Mouse (Mus musculus) right cerebral cortex, postnatal 4 days (tissue): ENCODE measurements around the gene Ezh1.

Experiments used
- DNase-seq: peaks from one replicate; pipeline ENCODE4 v3.0.0-alpha.2; 2022

Ezh1 gene

DNA sequence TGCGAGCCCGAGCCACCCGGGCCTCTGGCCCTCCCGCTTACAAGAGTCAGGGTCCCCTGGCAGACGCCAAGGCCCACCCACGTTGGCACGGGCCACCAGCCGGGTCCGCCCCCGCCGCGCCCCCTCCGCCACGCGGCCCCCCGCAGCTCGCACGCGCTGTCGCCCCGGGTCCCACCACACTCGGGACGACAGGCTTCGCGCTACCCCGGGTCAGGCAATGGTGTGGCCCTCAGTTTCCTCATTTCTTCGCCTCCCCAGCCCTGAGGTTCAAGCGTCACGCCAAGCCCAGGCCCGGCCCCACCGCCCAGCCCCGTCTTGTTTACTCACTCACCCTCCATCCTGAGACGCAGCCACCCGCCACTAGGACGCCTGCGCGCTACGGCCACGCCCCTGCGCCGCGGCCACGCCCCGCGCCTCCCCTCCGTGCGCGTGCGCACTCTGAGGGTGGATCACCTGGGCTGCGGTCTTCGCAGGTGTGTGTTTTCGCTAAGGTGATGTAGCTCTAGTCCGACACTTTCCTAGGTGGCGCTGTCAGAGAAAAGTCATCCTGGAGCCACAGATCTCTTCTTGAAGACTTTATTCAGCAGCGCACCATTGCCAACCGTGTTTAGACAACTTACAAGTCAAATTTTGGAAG lies at the start of gene Ezh1:
TSS of gene Ezh1 (minus strand) at position 399 of the 637 bp plus-strand sequence.
- DNase-seq = peak; percentile 80

DNA sequence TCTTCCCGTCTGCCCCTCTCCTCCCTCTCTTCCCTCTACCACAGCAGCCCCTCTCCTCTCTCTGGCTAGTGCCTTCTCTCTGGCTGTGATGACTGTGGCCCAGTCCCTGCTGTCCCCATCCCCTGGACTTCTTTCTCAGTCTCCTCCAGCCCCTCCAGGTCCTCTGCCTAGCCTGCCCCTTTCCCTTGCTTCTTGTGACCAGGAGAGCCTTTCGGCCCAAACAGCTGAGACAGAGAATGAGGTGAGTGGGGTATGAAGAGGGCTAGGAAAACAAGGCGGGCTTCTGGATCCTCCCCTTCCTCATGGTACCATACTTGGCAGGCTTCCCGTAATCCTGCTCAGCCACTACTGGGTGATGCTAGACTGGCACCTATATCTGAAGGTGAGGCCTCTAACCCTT lies 49.0 kb upstream of the Ezh1 start:
- no peak for DNase-seq

DNA sequence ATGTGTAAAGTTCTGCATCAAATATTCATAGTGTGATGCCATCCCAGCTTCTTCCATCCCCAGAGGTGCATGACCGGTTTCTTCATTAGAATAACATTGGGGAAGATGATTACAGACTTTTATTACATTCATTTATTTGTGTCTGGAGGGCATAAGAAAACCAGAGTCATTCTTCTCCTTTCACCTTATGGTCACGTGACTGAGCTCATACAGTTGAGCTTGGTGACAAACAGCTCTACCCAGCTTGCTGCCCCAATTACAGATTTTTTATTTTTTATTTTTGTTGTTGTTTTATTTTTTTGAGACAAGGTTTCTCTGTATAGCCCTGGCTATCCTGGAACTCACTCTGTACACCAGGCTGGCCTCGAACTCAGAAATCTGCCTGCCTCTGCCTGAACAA lies 46.2 kb upstream of the Ezh1 start:
- DNase-seq = no peak

DNA sequence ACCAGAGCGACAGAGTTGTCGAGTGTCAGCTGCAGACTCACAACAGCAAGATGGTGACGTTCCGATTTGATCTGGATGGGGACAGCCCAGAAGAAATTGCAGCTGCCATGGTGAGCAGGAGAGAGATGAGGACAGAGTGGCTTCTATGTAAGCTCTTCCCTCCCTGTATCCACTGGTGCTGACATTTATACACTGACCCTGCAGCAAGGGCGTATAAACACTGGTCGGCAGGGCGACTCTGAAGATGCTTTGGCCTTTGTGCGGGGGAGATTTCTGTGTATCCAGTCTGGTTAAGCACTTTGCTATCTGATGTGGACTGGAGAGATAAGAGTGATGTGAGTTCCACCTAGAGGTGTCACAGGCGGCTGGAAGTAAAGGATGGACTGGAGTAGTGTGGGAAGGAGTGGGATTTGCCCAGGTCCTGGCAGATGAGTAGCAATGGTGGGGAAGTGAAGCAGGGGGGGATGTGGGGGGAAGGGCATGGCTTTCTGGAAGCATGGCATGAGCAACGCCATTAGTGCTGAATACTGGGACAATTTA lies 43.4 kb upstream of the Ezh1 start:
- DNase-seq = no peak

DNA sequence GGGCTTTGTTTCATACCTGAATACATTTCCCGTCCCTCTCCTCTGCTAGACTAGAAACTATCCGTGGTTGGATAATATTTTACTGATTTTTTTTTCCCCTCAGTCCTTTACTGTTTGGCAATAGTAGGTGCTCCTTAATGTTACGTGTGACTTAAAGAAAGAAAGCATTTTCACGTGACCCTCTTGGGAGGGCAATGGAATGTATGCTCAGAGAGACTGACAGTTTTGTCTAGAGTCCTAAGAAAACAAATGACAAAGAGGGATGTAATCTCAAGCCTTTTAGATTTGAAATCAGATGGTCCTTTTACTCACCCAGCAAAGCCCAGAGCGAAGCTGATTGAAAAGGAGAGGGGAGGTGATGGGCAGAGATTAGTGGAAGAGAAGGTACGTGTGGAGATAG lies 39.6 kb upstream of the Ezh1 start:
- DNase-seq = no peak

DNA sequence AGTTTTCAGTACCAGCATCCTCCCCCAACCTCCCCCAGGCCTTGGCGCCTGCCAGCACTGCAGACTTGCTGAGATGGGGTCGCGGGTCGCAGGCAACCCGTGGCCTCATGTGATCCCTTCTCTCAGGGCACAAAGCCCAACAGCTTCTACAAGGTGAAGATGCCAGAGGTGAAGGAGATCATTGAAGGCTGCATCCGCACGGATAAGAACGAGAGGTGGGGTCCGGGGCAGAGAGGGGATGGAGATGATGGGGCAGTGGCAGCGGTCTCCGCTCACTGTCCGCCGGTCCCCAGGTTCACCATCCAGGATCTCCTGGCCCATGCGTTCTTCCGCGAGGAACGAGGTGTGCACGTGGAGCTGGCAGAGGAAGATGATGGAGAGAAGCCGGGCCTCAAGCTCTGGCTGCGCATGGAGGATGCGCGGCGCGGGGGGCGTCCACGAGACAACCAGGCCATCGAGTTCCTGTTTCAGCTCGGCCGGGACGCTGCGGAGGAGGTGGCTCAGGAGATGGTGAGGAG lies 38.8 kb upstream of the Ezh1 start:
- no peak for DNase-seq

DNA sequence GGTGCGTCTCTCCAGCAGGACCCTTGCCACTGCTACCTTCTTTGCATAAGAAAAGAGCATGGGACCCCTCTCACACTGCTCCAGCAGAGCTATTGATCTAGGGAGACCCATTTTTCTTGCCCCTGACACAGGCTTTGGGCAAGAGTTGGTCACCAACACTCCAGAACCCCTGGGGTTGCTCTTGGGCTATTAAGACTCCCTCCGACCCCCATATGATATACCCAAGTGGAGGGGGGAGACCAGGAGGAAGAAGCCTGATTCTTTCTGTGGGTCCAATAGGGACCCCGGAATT lies 37.7 kb upstream of the Ezh1 start:
- no peak for DNase-seq

DNA sequence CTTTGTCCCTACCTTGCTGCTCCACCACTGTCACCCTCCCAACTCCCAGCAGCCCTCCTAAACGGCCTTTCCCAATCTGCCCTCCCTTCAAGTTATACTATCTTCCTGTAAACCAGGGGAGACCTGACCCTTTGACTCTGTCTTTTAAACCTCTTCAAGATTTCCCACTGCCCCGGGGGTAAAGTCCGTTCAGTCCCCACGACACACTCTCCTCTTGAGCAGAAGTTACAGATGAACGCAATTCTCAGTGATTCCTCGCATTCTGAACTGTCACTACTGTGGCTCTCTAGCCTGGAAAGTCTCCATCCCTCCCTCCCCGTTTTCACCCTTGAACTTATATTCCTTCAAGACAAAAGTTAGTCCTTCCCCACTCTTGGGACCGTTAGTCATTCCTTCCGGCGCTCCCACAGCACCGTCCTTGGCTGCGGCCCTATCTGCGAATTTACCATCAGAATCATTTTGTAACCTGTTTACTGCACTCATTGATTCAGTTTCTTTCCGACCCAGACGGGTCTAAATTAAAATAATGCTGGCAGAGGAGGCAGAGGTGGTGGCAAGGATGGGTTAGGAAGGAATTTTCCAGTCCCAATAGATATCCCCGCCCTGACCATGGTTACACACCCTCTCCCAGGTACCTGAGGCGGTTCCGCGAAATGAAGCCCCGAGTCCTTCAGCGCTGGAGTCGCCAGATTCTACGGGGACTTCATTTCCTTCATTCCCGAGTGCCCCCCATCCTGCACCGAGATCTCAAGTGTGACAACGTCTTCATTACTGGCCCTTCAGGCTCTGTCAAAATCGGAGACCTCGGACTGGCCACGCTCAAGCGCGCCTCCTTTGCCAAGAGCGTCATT lies 37.1 kb upstream of the Ezh1 start:
- no peak for DNase-seq

DNA sequence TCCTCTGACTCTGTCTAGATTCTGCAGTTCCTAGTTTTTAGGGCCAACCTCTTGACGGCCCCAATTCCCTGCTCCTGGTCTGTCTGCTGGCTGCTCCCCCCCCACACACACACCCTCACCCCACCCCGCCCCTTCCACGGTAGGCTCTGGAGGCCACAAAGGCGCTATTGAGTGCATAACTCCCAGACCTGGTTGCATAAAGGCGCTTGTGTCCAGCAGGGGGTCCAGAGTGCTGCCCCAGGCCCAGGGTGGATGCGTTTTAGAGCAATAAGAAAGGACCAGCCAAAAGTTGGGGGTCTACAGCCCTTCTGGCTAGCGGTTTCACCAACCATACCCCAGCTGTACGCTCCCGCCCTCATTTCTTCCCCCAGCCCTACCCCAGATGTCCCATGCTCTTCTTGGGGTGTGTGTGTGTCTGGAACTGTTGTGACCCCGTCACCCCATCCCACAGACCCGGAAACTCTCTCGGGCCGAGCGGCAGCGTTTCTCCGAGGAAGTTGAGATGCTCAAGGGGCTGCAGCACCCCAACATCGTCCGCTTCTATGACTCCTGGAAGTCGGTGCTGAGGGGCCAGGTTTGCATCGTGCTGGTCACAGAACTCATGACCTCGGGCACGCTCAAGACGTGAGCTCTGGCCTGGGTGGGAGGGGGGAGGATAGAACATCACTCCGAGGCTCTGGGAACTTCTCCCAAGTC lies 36.2 kb upstream of the Ezh1 start:
- no peak for DNase-seq

DNA sequence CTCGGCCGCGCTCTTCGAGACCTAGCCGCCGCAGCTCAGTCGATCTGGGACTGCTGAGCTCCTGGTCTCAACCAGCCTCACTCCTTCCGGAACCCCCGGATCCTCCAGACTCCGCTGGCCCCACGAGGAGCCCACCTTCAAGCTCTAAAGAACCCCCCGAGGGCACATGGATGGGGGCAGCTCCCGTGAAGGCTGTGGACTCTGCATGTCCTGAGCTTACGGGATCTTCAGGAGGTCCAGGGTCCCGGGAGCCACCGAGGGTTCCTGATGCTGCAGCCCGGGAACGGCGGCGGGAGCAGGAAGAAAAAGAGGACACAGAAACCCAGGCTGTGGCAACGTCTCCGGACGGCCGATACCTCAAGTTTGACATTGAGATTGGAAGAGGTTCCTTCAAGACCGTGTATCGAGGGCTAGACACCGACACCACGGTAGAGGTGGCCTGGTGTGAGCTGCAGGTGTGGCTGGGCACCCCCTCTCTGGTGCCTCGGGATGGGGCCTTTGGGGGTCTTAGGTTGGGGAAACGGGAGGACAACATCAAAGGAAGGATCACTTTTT lies 34.6 kb upstream of the Ezh1 start:
- no peak for DNase-seq

DNA sequence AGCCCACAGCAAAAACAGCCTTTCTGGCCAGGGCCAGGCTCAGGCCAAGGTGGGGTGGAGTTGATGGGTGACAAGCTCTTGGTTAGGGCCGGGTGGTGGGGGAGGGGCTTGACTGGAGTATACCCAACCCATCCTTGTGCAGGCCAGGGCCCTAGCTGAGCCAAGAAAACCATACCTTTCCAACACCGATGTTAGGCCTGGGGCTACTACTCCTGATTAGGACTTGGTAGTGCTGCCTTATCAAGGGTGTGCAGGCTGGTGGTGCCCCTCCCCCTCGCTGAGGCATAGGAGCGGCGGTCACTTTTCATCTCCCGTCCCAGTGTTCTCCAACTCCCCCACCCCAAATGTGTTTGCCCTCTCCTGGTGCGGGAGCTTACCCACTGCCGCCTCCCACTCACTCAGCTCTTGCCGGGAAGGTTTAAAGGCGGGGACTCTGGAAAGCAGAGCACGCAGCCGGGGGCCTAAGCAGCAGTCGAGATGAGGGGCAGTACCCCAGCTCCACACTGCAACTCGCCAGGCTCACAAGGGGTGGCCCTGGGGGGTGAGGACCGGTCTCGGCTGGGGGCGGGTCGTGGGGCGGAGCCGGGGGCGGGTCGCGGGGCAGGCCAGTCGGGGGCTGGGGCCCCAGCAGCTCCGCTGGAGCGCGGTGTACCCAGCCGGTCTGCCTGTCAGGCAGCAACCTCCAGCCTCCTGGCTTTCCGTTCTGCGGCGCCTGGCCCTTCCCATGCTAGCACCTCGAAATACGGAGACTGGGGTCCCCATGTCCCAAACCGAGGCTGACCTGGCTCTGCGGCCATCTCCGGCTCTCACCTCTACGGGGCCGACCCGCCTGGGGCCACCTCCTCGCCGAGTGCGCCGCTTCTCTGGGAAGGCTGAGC lies 33.9 kb upstream of the Ezh1 start, which contains the start of gene Wnk4:
TSS of gene Wnk4 (plus strand) at position 620 of the 878 bp plus-strand sequence.
- DNase-seq = peak; percentile 49

DNA sequence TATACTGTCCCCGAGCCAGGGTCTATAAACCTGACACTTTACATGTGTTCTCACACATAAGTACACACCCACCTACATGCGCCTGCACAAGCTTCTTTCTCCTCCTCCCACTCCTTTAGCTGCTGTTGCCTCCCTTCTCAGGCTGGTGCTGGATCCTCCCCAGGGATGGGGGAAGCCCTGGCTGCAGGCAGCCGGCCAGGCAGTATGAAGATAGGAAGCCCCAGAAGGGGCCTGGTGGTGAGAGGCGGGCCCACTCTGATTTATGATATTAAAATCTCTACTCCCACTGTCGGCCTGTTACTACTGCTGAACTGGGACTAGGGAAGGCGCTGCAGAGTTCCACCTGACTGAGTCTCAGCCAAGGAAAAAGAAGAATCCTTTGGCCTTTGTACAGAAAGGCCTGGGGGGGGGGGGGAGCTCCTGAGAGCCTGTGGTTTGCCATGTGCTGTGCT lies 33.0 kb upstream of the Ezh1 start:
- no peak for DNase-seq

DNA sequence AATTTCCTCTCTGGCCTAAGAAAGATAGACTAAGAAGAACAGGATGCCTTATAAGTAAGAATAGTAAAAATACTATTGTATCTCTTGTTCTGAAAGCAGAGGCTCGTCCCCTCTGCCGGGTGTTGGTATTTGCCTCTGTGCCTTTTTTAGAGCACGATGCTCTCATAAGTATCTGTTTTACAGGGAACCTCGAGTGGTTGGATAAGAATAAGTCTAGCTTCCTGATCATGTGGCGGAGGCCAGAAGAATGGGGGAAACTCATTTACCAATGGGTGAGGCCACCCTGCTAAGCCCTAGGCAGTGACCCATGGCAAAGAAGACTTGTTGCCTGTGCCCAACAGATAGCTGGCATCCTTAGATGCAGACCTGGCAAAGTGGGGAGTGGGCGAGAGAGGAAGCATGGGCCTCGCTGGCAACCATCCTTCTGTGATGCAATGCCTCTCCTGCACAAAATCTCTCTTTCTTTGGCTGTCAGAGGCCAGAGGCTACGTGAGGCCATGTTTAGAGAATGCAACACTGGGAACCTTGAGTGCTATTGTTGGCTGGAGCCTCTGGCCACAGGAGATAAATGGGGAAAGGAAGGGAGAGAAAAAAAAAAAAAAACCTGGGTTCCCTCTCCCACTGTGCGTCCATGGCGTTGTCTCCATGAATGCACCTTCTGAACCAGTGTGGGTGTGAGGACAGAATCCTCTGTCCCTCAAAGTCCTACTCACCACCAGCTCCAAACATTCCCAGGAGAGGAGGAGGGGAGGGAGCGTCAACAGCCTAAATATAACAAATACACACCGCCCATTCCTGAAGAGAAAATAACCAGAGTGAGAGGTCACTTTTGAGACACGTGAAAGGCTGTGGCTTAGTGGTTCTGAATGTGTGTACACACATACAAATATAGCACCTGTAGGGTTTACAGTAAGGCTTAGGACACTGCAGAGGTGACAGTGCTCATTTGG lies 29.8 kb upstream of the Ezh1 start:
- DNase-seq = no peak

DNA sequence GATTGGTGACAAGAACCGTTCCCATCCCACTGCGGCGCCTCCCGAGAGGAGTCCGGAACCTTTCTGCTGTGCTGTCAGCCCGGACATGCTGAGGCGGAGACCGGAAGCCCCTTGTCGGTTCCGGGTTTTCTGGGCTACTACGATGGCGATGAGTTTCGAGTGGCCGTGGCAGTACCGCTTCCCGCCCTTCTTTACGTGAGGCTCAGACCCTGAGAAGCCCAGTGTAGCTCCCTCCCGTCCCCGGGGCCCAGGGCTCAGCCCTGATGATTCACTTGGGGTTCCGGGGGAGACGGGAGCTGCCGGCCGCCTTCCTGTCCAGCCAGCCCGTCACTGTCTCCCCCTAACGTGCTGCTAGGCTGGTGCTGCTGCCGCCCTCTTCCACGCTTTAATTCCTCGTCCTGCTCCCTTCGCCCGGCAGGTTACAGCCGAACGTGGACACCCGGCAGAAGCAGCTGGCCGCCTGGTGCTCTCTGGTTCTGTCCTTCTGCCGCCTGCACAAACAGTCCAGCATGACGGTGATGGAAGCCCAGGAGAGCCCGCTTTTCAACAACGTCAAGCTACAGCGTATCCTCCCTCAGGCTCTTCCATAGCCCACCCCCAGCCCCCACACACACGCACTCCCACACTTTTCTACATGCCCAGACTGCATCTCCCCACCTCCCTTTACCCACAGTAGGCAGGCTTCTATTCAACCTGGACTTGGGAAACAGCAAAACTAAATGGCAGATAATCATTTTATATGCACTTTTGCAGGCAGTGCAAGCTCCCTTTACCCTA lies 27.5 kb upstream of the Ezh1 start, which contains the start of gene Vps25:
TSS of gene Vps25 (plus strand) at position 95 of the 777 bp plus-strand sequence.
- DNase-seq = peak; percentile 80

DNA sequence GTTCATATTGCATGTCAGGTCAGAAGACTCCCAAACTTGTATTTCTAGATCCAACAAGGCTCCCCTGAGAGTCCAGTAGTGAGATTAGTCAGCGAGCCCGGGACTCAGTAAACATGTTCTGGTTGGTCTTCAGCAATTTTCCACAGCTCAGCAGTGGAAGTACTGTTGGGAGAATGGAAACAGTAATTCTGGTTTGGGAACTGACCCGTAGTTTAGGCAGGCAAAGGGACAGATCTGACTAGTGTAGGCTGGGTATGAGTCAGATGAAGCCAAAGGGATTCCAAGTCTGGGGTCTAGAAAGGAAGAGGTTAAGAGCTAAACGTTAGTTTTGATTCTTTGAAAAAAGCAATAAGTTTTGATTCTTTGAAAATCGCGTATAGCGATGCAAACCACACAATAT lies 26.7 kb upstream of the Ezh1 start:
- DNase-seq = no peak

DNA sequence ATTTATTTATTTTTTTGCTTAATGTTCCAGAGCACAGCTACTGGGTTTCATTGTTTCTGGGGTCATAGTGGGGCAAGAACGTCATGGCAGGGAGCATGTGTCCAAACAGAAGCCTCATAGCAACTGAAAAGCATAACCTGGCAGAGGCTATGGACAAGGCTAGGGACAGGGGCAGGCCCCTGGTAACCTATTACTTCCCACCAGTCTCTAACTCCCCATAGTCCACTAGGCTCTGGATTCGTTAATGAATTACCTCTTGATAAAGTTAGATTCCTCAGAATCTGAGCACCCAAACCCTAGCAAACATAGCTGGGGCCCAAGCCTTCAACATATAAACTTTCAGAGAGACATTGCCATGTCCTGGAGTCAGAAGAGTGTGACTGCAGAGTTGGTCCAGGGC lies 24.8 kb upstream of the Ezh1 start:
- DNase-seq = no peak

DNA sequence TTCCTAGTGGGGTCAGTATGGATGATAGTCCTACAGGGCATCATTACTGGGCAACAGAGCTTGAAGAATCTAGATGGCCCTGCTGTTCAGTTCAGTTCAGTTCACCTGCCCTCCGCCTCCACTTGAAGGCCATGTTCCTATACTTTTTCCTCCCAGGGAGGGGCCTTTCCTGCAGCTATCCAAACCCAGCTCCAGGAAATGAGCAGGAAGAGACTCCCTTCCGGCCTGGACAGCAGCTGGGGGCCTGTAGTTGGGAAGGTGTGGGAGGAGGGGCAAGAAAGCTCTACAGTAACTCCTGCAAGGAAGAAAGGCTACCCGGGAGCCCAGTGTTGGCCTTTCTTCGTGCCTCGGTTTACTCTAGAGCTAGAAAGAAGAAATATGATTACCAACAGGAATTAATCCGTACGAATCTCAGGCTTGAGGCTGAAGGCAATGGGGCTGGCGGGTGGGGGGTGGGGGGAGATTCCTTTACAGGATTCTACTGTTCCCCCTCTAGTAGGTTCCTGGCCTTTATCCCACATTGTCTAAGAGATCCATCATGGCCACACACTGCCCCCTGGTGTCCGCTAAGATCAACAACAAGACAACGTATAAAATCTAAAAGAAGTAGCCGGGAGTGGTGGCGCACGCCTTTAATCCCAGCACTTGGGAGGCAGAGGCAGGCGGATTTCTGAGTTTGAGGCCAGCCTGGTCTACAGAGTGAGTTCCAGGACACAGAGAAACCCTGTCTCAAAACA lies 22.2 kb upstream of the Ezh1 start:
- peak; percentile 57 for DNase-seq

DNA sequence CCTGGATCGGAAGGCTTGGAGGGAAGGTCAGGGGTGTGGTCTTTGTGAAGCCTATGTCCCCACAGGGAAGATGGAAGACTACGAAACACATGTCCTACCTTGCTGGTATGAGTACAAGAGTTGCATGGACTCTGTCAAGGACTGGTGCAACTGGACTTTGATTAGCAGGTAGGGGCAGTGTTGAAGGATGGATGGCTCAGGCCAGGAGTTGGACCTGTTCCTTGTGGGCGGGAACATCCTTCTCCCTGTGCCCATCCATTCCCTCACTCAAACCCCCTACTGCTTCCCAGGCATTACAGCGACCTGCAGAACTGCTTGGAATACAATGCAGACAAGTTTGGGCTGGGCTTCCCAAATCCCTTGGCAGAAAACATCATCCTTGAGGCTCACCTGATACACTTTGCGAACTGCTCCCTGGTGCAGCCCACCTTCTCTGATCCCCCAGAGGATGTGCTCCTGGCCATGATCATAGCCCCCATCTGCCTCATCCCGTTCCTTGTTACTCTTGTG lies 21.3 kb upstream of the Ezh1 start:
- DNase-seq = no peak

DNA sequence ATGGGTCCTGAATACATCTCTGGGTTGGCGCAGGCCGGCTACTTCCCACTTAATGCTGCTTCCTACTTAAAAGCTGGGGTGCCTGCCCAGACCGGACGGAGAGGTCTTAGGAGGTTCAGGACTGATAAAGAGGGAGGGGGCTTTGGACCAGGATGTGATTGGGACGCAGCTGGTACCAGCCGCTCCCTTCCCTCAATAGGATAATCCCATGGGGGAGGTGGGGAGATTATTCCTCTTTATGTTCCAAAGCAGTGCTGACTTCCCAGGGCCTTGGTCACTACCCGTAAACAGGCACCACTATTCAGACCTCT lies 20.4 kb upstream of the Ezh1 start:
- DNase-seq = no peak
